Mouse (Mus musculus) liver, embryonic 12.5 days (tissue): ENCODE results near the gene Ranbp17. TPM values are rescaled to one million over a fixed set of nuclear protein-coding genes. Genes with fewer than 3 reads are reported as not detected.
"Not testable (repeated sequence)": the region's sequence is repeated elsewhere in the genome, so short reads cannot be mapped to it uniquely, and the experiment has no call there.

Experiments used
- ATAC-seq: fragments of 200-750 bp; cut with Nextera tagmentation; 2 replicates; pipeline ENCODE4 v1.8.0; 2017; ENCODE audit warnings: moderate number of reproducible peaks, mild to moderate bottlenecking, moderate library complexity
- H3K27ac ChIP-seq: fragments of 300-500 bp; sonication (generic); 2 replicates; pipeline ENCODE4 v1.5.1; 2016; ENCODE audit warnings: mild to moderate bottlenecking
- H3K27me3 ChIP-seq: fragments of 300-500 bp; sonication (generic); replicated peaks from 2 replicates; pipeline ENCODE4 v1.6.1; 2016; ENCODE audit warnings: mild to moderate bottlenecking, moderate library complexity
- H3K36me3 ChIP-seq: fragments of 300-500 bp; sonication (generic); 2 replicates; pipeline ENCODE4 v1.6.1; 2016; ENCODE audit warnings: mild to moderate bottlenecking, moderate library complexity
- H3K4me1 ChIP-seq: fragments of 300-500 bp; sonication (generic); 2 replicates; pipeline ENCODE4 v1.6.1; 2016
- H3K4me2 ChIP-seq: fragments of 300-500 bp; sonication (generic); 2 replicates; pipeline ENCODE4 v1.6.1; 2016; ENCODE audit warnings: mild to moderate bottlenecking, moderate library complexity
- H3K4me3 ChIP-seq: fragments of 300-500 bp; sonication (generic); 2 replicates; pipeline ENCODE4 v1.5.1; 2016; ENCODE audit warnings: mild to moderate bottlenecking, moderate library complexity
- H3K9ac ChIP-seq: fragments of 300-500 bp; sonication (generic); 2 replicates; pipeline ENCODE4 v1.6.1; 2016; ENCODE audit warnings: mild to moderate bottlenecking, moderate library complexity
- H3K9me3 ChIP-seq: fragments of 300-500 bp; sonication (generic); replicated peaks from 2 replicates; pipeline ENCODE4 v1.6.1; 2016; ENCODE audit warnings: mild to moderate bottlenecking, moderate library complexity
- WGBS: fragments of 180-500 bp; shearing (Covaris S2); methylation state at CpG from one replicate; pipeline ENCODE4 v1.1.7; 2016; ENCODE audit not compliant: insufficient replicate concordance; 5-methylcytosine and 5-hydroxymethylcytosine counted together
- polyA plus RNA-seq: library from polyadenylated mRNA; unstranded; fragments of >200 nt; fragmentation: Nextera tagmentation; extraction: Ambion mirVana; gene quantifications from 2 replicates; pipeline ENCODE4 v1.2.1, GENCODE M21; 2016

The Ranbp17 gene
- polyA plus RNA-seq, 1 experiment from 2014 or later = 4.1 TPM

- Histone ChIP-seq H3K4me1 (peaks cover 15% of the 10 kb centered on the region), H3K9me3 (no peaks in the 10 kb centered on the region), H3K27me3 (no peaks in the 10 kb centered on the region), H3K36me3 (no peaks in the 10 kb centered on the region), H3K4me2 (no peak overlapping the region), H3K27ac (no peak overlapping the region), H3K4me3 (no peak overlapping the region), H3K9ac (no peak overlapping the region)
- ATAC-seq = no peak
Measured at GRCm38 (mm10) chr11:33509401-33509800, 4.1 kb downstream of the Ranbp17 start.

- Histone ChIP-seq H3K4me2 (no peak overlapping the region), H3K4me1 (no peaks in the 10 kb centered on the region), H3K27ac (no peak overlapping the region)
Measured at GRCm38 (mm10) chr11:33485746-33486145, 27.8 kb downstream of the Ranbp17 start.

DNA sequence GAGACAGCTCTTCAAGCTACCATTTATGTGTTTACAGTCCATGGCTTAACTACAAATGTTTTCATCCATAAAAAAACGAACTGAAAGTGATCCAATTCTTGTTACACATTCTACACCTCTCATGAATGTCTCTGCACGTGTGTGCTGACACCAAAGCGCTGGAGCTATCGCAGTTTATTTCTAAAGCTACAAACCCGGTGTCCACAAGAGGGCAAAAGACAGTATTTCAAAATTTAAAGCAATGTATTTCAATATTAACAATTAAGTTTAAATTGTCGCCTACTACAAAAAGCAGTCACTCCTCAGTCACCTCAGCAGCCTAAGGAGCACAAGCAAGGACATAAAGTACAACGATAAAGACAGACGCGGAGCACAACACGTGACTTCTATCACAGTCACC, 33.1 kb downstream of the Ranbp17 start:
- peaks cover under 1% of the 10 kb centered on the region; the same call in 1 of the 2 replicates for H3K36me3 ChIP-seq
- no peak overlapping the region for H3K27ac ChIP-seq
- H3K9ac ChIP-seq = no peak overlapping the region
- no peak for ATAC-seq
- H3K27me3 ChIP-seq = no peaks in the 10 kb centered on the region
- no peak overlapping the region for H3K4me2 ChIP-seq
- WGBS = 82% methylated on average over 10 of the region's 10 CpGs
- H3K4me1 ChIP-seq = peaks cover 9% of the 10 kb centered on the region
- no peaks in the 10 kb centered on the region for H3K9me3 ChIP-seq
- no peak overlapping the region for H3K4me3 ChIP-seq

More at GRCm38 (mm10) chr11:33485746-33486145, 27.8 kb downstream of the Ranbp17 start:
- H3K27me3 ChIP-seq = no peaks in the 10 kb centered on the region
- no peaks in the 10 kb centered on the region for H3K9me3 ChIP-seq
- WGBS = 72% methylated on average over 4 of the region's 4 CpGs
- no peak overlapping the region for H3K4me3 ChIP-seq
- no peak for ATAC-seq
- H3K9ac ChIP-seq = no peak overlapping the region
- H3K36me3 ChIP-seq = peaks cover 12% of the 10 kb centered on the region; the same call in 1 of the 2 replicates

DNA sequence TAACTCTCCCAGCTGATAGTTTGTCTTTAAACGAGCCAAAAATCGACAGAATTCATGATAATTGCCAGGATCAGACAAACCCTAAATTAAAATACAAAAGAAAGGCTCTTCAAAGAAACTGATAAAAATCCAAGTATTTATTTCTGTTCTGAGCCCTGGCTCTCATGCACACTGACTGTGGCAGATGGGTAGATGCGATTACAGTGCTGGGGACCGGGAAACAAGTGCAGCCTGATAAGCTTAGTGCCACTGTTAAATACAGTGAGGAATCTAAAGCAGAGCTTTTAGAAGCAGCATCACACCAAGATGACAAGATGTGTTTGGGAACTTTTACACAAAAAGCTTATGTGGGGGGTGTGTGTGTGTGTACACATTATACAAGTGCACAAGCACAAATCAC, 34.3 kb downstream of the Ranbp17 start:
- H3K4me1 ChIP-seq = peaks cover 9% of the 10 kb centered on the region
- no peak overlapping the region for H3K4me2 ChIP-seq
- no peak overlapping the region for H3K9ac ChIP-seq
- WGBS = 35% methylated on average over 4 of the region's 4 CpGs
- ATAC-seq = peak; percentile 71; the same call in 1 of the 2 replicates
- H3K27me3 ChIP-seq = no peaks in the 10 kb centered on the region
- H3K27ac ChIP-seq = no peak overlapping the region
- H3K36me3 ChIP-seq = 0 out of 2 replicates have a peak, but pooled peaks cover 2% of the 10 kb centered on the region
- no peaks in the 10 kb centered on the region for H3K9me3 ChIP-seq
- no peak overlapping the region for H3K4me3 ChIP-seq

DNA sequence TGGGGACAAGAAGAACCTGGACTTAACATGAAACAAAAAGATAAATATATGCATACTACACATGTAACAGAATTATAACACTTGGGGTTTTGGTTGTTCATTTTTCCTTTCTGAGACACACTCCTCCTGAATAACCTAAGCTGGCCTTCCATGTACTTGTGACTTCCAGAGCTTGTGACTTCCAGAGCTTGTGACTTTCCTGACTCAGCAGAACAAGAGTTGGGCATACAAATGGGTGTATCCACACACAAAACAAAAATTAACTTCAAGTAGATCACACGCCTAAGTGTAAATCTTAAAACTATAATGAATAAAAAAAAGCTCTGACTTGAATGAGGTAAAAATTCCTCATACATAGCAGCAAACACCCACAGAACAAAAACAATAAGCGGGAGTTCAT, 36.9 kb downstream of the Ranbp17 start:
- Histone ChIP-seq H3K36me3 (0 out of 2 replicates have a peak, but pooled peaks cover 2% of the 10 kb centered on the region), H3K9me3 (no peaks in the 10 kb centered on the region), H3K4me2 (no peak overlapping the region), H3K4me3 (no peak overlapping the region), H3K27me3 (no peaks in the 10 kb centered on the region), H3K4me1 (peaks cover 9% of the 10 kb centered on the region), H3K27ac (no peak overlapping the region), H3K9ac (no peak overlapping the region)
- 79% methylated on average over 2 of the region's 2 CpGs for WGBS
- no peak for ATAC-seq

DNA sequence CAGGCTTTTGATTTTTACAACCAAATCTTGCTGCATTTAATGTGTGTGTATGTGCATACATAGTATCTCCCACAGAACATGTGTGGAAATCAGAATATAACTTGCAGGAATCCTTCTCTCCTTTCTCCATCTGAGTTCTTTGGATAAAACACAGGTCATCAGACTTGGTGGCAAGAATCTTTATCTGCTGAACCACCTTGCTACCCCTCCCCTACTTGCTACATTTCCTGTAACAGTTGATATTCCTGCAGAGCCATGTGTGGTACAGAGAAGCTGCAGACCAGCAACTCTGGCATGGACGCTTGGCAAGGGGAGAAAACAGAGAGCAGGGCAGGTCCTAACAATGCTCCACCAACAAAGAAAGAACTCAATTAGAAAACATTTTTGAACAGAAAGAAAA, 52.4 kb downstream of the Ranbp17 start:
- ATAC-seq = peak; percentile 84
- Histone ChIP-seq H3K4me1 (peaks cover 8% of the 10 kb centered on the region), H3K9me3 (no peaks in the 10 kb centered on the region), H3K4me2 (no peak overlapping the region), H3K9ac (no peak overlapping the region), H3K27ac (no peak overlapping the region), H3K4me3 (no peak overlapping the region), H3K36me3 (no peaks in the 10 kb centered on the region), H3K27me3 (no peaks in the 10 kb centered on the region)
- 14% methylated on average over 1 of the region's 1 CpGs for WGBS

DNA sequence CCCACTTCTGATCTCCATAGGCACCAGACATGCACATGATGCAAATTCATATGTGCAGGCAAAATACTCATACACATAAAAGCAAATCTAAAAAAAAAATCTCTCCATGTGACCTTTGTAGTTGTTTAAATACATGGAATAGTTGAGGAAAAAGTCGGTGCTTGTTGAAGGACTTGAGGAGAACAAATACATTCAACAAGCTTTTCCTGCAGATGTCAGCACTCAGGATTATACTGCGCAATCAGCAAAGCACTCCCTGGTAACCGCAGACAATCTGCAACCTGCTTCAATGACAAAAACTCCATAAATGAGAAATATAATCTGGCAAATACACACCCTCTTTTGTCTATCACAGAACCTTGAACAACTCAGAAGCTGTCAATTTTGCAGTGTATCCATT, 59.5 kb downstream of the Ranbp17 start:
- H3K4me2 ChIP-seq = no peak overlapping the region
- WGBS = 82% methylated on average over 3 of the region's 3 CpGs
- peaks cover 4% of the 10 kb centered on the region; the same call in 1 of the 2 replicates for H3K4me1 ChIP-seq
- no peaks in the 10 kb centered on the region for H3K36me3 ChIP-seq
- no peaks in the 10 kb centered on the region for H3K9me3 ChIP-seq
- H3K4me3 ChIP-seq = no peak overlapping the region
- H3K27ac ChIP-seq = no peak overlapping the region
- no peak for ATAC-seq
- no peak overlapping the region for H3K9ac ChIP-seq
- H3K27me3 ChIP-seq = no peaks in the 10 kb centered on the region

- Histone ChIP-seq H3K9ac (no peak overlapping the region), H3K4me3 (no peak overlapping the region), H3K27ac (no peak overlapping the region), H3K4me1 (no peaks in the 10 kb centered on the region), H3K27me3 (no peaks in the 10 kb centered on the region), H3K4me2 (no peak overlapping the region), H3K9me3 (no peaks in the 10 kb centered on the region), H3K36me3 (no peaks in the 10 kb centered on the region)
- WGBS = 46% methylated on average over 5 of the region's 5 CpGs
- no peak for ATAC-seq
Measured at GRCm38 (mm10) chr11:33433813-33434212, 79.7 kb downstream of the Ranbp17 start.

GRCm38 (mm10) chr11:33428238-33428637, 85.3 kb downstream of the Ranbp17 start:
- WGBS = 78% methylated on average over 17 of the region's 17 CpGs
- not testable (repeated sequence) for H3K4me1 ChIP-seq, H3K4me3 ChIP-seq, H3K4me2 ChIP-seq, H3K27me3 ChIP-seq, H3K9ac ChIP-seq, H3K27ac ChIP-seq, H3K36me3 ChIP-seq, ATAC-seq, H3K9me3 ChIP-seq

GRCm38 (mm10) chr11:33427789-33428188, 85.8 kb downstream of the Ranbp17 start:
- not testable (repeated sequence) for H3K27me3 ChIP-seq, H3K9ac ChIP-seq
- WGBS = 83% methylated on average over 5 of the region's 5 CpGs

GRCm38 (mm10) chr11:33422226-33422625, 91.3 kb downstream of the Ranbp17 start:
- H3K9me3 ChIP-seq = no peaks in the 10 kb centered on the region
- H3K4me2 ChIP-seq = no peak overlapping the region
- H3K27ac ChIP-seq = no peak overlapping the region
- WGBS = 61% methylated on average over 3 of the region's 3 CpGs
- no peak for ATAC-seq
- H3K4me1 ChIP-seq = no peaks in the 10 kb centered on the region
- no peak overlapping the region for H3K4me3 ChIP-seq
- H3K9ac ChIP-seq = no peak overlapping the region
- no peaks in the 10 kb centered on the region for H3K27me3 ChIP-seq
- no peaks in the 10 kb centered on the region for H3K36me3 ChIP-seq

More at GRCm38 (mm10) chr11:33427789-33428188, 85.8 kb downstream of the Ranbp17 start:
- not testable (repeated sequence) for H3K4me3 ChIP-seq, H3K4me1 ChIP-seq, H3K36me3 ChIP-seq, H3K9me3 ChIP-seq, H3K4me2 ChIP-seq, H3K27ac ChIP-seq, ATAC-seq

DNA sequence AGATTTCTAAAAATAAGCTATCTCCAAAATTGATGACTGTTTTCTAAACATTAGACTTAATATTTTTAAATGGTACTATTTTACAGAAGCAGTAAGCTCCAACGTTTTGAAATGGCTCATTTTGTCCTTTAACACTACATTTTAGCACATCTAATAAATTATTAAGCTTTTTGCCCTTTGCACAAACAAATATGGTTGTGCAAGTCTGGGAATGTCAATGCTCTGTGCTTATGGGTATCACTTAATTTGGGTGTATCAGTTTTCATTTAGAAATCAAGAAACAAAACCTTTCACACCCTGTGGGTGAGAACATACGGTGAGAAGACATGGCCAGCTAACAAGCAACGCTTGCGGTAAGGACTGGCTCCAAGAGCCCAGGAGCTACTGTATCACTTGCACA, 108.9 kb downstream of the Ranbp17 start:
- H3K36me3 ChIP-seq = no peaks in the 10 kb centered on the region
- 75% methylated on average over 4 of the region's 4 CpGs for WGBS
- H3K4me1 ChIP-seq = no peaks in the 10 kb centered on the region
- no peak for ATAC-seq
- no peaks in the 10 kb centered on the region for H3K27me3 ChIP-seq
- no peak overlapping the region for H3K9ac ChIP-seq
- H3K27ac ChIP-seq = no peak overlapping the region
- H3K4me2 ChIP-seq = no peak overlapping the region
- no peak overlapping the region for H3K4me3 ChIP-seq
- H3K9me3 ChIP-seq = no peaks in the 10 kb centered on the region

GRCm38 (mm10) chr11:33399346-33399745, 114.2 kb downstream of the Ranbp17 start:
- no peaks in the 10 kb centered on the region for H3K4me1 ChIP-seq
- no peak overlapping the region for H3K27ac ChIP-seq
- no peak for ATAC-seq

More at GRCm38 (mm10) chr11:33399346-33399745, 114.2 kb downstream of the Ranbp17 start:
- Histone ChIP-seq H3K9ac (no peak overlapping the region), H3K4me2 (no peak overlapping the region), H3K9me3 (no peaks in the 10 kb centered on the region), H3K36me3 (no peaks in the 10 kb centered on the region), H3K4me3 (no peak overlapping the region), H3K27me3 (no peaks in the 10 kb centered on the region)
- 35% methylated on average over 1 of the region's 1 CpGs for WGBS
